Mouse (Mus musculus) heart, adult 18-20 months (tissue): Measurements from ENCODE around the gene Dnmt1. TPM values are rescaled to one million over a fixed set of nuclear protein-coding genes. Genes with fewer than 3 reads are reported as not detected.
"Not testable (repeated sequence)": the region's sequence is repeated elsewhere in the genome, so short reads cannot be mapped to it uniquely, and the experiment has no call there.

Source experiments
- DNase-seq, 2 experiments: peaks; one replicate each; pipeline ENCODE4 v3.0.0; 2021 to 2022; ENCODE audit warnings: mixed read lengths in 1 of 2
- long read RNA-seq, 2 experiments: library from polyadenylated mRNA; stranded (forward); transcript quantifications; one replicate each; pipeline ENCODE4 v2.0.0; 2021
- total RNA-seq, 2 experiments: library from RNA; stranded (reverse); gene quantifications; 2 replicates each; pipeline ENCODE4 v1.2.3; 2021

Dnmt1 gene
- total RNA-seq: 10 to 100 TPM; 10.3 to 12.6 TPM
- long read RNA-seq, experiment 1, partial matches to known transcripts: 3 of 6 reads
- long read RNA-seq, experiment 1, other reads (novel, unspliced or antisense): 3 of 6 reads
- long read RNA-seq, experiment 2, full-length matches to known transcripts: 1 of 3 reads
- long read RNA-seq, experiment 2, partial matches to known transcripts: 1 of 3 reads
- long read RNA-seq, experiment 2, other reads (novel, unspliced or antisense): 1 of 3 reads

DNA sequence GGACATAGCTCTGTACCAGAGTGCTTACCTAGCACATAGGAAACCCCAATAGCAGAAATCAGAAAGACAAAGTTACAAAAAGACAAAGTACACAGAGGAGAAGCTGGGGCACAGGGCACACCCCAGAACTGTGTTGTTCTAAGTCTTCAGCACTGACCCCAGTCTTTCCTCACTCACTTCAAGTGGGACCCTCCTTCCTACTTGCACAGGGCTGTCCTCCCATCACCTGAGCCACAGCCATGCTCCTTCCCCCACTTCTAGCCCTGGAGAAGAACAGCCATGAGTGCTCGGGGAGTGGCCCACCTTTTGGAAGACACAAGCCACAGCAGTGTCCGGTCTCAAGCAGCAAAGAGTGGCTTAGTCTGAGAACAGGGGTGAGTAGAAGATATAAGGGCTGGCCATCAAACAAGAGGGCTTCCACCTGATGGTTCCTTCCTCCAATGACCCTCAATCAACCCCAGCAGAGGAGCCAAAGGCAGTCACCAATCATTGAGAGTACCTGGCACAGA is at the start of gene Dnmt1:
Gene Dnmt1, minus strand, starts transcription at position 459 of the 509 bp plus-strand sequence.
- no peak for DNase-seq

DNA sequence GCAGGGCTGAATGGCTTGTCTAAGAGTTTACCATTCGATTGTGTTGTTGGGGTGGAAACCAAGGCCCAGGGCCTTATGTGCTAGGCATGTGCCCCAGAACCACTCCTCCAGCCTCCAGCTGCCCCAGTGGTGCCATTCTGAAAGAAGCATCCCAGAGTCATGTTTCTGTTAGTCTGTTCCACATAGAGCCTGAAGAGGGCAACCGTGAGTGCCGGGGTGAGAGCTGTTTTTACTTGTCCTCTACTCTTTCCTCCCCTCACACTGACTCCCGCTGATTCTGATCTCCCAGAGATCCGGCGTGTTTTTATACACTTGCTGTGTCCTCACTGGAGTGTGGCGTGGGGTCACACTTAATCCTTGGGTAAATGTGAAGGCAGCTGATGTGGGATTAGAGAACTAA is 48.3 kb upstream of the Dnmt1 start:
- DNase-seq: no peak

DNA sequence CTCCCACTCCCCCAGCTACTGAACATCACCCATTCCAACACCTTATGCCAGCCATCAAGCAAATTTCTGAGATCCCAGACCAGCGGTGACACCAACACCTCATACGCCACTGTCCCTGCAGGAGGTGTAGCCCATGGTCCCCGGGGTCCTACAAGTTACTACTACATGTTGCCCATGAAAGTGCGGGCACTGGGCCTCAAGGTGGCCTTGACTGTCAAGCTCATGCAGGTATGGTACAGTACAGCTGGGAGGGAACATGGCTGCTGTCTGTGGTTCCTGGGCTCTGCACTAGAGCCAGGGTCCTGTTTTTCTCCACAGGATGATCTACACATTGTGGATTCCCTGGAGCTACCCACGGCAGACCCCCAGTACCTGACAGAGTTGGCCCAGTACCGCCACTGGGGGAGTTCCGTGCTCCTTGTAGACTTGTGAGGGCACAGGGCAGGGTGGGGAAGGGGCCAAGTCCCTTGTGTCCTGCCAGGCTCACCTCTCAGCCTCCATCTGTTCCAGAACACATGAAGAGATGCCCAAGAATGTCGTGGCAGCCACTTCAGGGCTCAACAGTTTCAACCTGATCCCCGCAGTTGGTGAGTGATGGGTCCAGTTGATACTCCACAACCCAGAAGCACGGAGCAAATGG is 47.7 kb upstream of the Dnmt1 start:
- DNase-seq: no peak

DNA sequence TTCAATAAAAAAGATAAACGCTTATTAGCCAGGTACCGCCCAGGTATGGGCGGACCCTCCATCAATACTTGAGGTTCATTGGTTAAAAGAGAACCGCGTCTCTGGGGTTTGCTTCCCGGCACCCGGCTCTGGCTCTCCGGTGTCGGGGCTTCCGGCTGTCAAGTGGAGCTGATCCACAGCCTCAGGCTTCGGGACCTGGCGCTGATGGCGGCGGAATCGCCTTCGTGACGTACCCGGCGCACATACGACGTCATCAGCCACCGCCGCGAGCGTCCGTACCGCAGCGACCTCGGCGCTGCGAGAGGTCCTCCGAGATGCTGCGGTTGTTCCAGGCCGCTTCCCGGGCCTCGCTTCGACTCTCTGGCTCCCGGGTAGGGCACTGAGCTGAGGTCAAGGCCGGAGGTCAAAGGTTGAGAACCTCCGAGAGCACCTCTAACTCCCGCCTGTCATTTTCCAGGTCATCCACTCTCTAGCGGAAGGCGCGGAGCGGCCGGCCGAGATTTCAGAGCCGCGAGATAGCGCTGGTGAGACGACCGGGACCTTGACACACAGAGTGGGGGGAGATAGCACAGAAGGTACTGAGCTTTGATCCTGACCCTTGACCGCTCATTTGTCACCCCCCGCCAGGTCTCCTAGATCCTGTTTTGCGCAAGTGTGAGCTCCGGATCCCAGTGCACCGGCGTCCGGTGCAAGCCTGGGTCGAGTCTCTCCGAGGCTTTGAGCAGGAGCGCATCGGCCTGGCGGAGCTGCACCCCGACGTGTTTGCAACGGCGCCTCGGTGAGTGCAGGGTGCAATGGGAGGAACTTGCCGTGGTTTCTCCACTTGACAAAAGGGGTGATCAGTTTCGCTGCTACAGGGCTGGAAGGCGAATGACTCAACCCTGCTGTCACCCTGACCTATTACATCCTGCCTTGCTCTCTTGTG is 43.2 kb upstream of the Dnmt1 start, which contains the start of gene Mrpl4:
Gene Mrpl4, plus strand, starts transcription at position 112 of the 925 bp plus-strand sequence.
- DNase-seq: peak; percentile 88 to 92

DNA sequence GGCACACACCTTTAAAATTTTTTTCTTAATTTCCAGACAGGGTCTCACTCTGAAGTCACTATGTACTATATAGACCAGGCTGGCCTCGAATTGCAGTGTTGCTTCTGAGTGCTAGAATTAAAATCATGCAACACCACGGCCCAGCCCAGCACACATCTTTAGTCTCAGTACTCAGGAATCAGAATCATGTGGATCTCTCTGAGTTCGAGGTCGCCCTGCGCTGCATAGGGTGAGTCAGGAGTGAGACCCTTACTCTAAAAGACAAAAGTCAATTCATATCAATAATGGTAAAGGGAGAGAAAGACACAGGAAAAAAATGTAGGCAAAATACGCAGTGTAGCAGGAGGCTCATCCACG is 42.6 kb upstream of the Dnmt1 start:
- no peak for DNase-seq

DNA sequence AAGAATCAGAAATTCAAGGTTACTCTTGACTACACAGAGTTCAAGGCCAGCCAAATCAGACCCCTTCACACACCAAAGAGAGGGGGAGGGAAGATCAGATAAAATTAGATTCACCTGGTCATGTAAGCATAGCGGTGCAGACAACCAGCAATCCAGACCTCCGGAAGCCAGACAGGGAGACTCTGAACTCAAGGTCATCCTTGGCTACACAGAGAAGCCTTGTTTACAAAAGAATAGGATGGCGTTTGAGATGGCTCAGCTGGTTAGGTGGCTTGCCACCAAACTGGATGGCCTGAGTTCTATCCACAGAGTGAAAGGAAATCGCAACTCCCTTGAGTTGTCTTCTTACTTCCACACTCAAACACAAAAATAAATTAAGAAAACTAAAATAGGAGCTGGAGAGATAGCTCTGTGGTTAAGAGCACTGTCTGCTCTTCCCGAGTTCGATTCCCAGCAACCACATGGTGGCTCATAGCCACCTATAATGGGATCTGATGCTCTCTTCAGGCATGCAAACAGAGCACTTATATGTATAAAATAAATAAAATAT is 42.0 kb upstream of the Dnmt1 start:
- DNase-seq: no peak

DNA sequence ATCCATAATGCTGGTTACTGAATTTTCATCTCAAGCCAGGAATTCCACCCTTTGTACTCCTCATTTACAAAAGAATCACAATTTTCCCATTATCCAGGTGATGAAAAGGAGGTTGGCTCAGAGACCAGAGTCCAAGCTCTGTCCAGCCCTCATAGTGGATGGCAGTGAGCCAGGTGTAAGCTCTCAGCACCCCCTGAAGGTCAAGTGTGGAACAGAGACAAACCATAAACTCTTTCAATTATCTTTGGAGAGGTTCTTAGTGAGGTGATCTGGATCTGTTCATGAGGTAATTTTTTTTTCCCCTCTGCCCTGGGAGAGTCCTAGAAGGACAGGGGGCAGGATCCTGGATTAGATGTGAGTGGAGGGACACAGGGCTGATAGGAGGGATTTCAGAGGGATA is 41.1 kb upstream of the Dnmt1 start:
- no peak for DNase-seq

DNA sequence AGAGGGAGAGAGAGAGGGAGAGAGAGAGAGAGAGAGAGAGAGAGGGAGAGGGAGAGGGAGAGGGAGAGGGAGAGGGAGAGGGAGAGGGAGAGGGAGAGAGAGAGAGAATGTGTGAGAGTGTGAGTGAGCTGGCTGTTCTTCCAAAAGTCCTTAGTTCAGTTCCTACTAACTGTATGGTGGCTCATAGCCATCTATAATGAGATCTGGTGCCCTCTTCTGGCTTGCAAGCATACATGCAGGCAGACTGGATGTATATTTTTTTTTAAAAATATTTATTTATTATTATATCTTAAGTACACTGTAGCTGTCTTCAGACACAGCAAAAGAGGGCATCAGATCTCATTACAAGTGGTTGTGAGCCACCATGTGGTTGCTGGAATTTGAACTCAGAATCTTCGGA is 38.6 kb upstream of the Dnmt1 start:
- not testable (repeated sequence) for DNase-seq

DNA sequence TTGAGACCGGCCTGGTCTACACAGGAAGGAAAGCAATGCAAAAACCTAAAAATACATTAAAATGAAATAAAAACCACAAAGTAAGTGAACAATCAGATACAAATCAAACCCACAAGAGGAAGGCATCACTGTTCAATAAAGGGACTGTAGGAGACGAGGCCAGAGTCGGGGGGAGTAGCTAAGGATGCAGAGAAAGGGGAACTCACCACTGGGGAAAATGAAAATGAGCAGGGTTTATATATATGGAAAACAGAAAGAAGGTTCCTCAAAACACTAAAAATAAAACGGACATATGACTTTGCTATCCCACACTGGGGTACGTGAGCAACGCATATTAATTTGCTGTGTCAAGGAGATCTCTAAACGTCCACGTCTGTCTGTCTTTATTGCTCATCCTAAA is 37.4 kb upstream of the Dnmt1 start:
- DNase-seq: no peak

DNA sequence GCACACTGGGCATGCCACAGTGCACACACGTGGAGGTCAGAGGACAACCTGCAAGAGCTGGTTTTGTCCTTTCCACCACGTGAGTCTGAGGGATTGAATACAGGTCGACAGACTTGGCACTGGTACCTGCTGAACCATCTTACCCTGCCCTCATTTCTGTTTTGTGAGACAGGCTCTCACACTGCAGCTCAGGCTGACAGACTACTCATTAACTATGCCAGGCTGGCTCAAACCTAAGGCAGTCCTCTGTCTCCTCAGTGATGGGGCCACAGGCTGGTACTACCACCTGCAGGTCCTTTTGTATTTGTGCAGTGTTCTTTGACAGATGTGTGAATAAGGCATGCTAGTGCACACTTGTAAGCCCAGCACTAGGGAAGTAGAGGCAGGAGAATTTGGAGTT is 35.4 kb upstream of the Dnmt1 start:
- DNase-seq: no peak

DNA sequence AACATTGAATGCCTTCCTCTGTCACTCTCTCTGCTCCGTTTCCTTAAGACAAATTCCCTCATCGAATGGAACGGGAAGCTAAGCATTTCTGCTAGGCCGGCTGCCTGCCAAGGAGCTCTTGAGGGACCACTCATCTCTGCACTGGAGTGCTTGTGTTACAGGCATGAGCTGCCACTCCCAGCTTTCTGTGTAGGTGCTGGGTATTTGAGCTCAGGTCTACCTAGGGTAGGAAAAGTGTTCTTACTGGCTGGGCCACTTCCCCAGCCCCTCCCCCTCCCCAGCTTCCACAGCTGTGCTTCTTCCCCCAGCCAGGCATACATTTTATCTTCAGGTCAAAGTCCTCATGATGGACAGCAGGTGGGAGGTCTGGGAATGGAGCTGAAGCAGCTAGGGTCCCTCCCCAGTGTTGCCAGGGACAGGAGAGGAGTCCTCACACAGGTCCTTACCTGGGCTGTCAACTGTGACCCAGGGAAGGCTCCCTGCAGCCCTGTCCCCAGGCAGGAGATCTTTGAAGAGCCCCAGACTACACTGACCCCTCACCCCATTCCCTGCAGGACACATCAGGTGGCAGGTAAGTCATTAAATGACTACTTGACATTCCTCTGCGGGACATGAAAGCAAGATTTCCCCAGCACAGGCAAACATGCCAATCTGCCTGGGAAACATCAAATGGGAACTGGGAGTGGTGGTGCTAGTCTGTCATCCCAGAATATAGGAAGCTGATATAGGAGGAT is 33.6 kb upstream of the Dnmt1 start:
- no peak for DNase-seq

DNA sequence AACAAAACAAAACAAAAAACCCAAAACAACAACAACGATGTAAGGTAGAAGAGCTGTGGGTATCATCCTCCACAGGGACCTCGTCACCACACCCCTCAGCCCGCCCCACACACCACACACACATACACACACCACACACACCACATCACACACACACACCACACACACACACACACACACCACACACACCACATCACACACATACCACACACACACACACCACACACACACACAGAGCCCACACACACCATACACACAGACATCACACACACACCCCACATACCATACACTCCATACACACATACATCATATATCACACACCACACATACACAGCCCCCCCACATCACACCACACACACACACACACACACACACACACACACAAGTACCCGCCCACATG is 31.9 kb upstream of the Dnmt1 start:
- no peak for DNase-seq

DNA sequence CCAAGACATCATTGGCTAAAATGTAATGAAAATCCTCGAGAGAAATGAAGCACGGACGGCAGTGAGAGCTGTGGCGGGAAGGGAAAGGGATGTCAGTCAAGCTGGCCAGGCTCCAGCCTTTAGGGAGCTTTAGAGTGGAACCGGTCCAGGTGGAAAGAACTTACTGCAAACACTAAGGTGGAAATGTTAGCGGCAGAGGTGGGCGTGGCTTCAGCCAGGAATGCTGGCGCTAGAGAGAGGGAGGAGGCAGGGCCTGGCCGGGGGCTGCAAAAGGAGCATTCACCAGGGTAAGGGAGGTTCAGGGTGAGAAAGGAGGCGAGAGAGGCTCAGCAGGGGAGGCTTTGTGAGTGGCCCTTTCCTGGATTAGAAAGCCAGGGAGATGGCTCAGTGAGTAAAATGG is 31.2 kb upstream of the Dnmt1 start:
- no peak for DNase-seq

DNA sequence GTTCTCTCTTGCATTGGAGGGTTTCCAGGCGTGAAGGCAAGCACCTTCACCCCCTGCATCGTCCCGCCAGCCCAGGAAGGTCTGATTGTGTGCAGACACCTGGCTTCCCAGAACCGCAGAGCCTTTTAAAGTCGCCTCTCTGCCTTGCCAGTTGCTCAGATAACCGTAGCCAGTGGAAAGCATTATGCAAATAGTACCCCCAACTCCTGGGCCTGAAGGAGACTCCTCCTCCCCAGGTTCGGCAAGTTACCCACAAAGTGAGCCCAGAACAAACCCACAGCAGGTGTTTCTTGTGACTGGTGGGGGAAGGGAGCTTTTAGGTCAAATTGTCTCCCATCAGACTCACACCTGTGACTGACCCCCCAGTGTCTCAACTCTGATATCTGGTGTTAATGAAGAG is 28.3 kb upstream of the Dnmt1 start:
- DNase-seq: no peak

DNA sequence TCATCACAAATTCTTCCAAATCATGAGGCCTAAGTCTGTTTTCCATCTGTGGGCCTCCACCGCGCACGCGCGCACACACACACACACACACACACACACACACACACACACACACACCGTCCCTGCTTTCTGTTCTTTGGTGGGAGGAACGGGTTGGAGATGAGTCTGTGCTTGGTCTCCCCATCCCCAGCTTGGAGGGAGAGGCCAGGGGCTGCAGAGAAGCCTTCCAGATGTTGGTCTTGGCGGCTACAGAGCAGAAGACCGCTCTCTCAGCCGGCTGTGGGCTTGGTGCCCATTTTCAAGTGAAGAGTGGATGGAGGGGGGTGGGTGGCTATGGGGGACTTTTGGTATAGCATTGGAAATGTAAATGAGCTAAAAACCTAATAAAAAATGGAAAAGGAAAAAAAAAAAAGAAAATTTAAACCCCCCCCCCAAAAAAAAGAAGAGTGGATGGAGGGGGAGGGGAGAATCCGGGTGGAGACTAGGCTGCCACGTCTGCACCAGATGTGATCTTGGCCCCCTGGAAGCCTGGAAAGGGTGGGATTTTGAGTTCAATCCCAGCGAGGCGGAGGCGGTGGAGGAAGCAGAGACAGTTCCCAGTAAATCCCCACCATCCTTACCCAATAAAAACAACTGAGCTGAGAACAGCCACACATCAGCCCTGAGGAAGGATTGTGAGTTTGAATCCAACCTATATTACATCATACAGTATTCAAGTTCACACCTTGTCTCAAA is 27.4 kb upstream of the Dnmt1 start:
- DNase-seq: peak; percentile 58 to 71

DNA sequence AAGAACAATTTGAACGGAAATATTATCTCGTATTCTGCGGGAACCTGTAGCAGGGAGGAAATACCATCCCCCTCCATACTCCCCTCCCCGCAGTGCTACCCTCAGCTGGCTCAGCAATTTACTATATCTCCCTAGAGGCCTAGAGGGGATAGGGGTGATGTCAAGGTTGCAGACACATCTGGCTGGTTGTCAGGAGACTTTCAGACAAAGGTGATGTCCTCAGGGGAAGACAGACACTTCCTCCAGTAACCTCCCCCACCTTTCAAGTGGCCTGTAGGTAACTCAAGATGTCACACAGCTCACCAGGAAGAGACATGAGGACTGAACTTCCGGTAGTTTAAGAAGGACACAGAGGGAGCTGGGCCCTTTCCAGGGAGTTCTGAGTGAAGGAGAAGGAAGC is 23.5 kb upstream of the Dnmt1 start:
- no peak for DNase-seq

DNA sequence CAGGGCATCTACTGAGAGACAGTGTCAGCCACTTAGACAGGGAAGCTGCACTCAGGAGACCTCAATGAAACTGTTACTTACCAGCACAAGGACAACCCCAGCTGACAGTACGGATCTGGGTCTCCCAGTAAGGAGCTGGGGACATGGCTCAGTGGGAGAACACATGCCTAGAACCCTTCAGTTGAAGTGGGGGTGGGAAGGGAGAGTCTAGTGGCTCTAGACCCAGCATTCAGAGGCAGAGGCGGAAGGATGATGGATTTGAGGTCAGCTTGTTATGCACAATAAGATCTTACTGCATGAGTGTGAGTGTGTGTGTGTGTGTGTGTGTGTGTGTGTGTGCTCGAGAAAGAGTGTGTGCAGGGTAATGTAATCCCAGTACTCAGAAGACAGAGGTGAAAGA is 22.5 kb upstream of the Dnmt1 start:
- DNase-seq: no peak

DNA sequence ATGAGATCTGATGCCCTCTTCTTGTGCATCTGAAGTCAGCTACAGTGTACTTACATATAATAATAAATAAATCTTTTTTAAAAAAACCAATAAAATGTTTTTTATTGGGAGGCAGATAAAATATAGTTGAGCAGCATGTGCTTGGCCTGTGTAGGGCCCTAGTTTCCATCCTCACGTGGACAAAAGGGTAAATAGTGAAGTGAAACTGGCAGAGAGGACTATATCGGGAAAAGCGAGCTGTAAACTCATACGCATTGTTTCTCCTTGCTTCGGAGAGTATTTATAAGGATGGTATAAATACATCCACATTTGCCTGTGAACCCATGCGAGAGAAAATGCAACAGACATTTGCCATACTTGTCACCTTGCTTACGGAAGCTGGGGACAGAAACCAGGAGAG is 20.1 kb upstream of the Dnmt1 start:
- DNase-seq: no peak

DNA sequence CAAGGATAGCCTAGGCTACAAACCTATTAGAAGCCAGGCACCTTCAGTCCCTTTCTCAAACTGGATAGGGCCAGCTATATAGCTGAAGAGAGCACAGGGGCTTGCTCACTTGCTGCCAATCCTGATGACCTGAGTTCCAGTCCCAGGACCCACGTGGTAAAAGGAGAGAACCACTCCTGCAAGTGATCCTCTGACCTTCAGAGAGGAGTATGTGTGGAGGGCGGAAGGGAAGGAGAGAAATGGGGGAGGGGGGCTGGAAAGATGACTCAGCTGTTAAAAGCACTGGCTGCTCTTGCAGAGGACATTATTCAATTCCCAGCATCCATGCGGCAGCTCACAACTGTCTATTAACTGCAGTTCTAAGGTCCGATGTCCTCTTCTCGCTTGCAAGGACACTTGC is 19.5 kb upstream of the Dnmt1 start:
- DNase-seq: no peak

DNA sequence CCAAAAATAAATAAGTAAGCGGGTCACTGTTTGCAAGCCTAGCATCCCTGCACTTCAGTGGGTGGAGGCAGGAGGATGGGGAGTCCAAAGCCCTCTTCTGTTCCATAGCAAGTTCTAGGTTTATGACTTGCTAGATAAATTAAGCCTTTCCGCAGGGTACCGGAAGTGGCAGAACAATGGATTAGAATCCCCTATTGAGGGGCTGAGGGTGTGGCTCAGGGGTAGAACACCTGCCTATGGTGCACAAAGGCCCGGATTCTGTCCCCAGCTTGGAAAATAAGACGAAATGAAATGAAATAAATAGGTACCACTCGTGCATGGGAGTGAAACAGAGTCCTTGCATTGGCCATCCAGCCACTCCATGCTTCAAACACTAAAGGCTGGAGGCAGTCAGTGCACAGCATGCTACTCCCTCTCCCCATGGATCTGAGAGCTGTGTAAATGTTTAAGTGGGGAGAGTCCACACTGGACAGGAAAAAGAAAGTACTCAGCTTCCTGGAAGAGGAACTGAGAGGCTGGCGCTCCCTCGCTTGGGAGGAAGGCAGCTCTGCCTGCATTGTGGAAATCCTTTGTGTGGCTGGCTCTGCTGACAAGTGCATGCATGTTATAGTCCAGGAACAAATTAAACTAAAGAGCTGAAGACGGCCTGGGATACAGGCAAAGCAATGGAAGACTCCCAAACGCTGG is 18.9 kb upstream of the Dnmt1 start:
- DNase-seq: peak in 1 of 2 experiments; percentile 31
